Mouse (Mus musculus) liver, embryonic 13.5 days (tissue): Measurements from ENCODE around the gene Pah. TPM values are rescaled to one million over a fixed set of nuclear protein-coding genes. Genes with fewer than 3 reads are reported as not detected.
A peak's percentile ranks its signal among the peaks of the same experiment; 100 is the strongest.

Experiments
- ATAC-seq: fragments of 200-750 bp; cut with Nextera tagmentation; 2 replicates; pipeline ENCODE4 v1.8.0; 2017; ENCODE audit warnings: low read depth, mild to moderate bottlenecking, moderate number of reproducible peaks, moderate library complexity
- DNase-seq: peaks from one replicate; pipeline ENCODE4 v3.0.0; 2022
- H3K27ac ChIP-seq: fragments of 300-500 bp; sonication (generic); 2 replicates; pipeline ENCODE4 v1.5.1; 2015; ENCODE audit warnings: moderate library complexity, mild to moderate bottlenecking, inconsistent platforms
- H3K27me3 ChIP-seq: fragments of 300-500 bp; sonication (generic); 2 replicates; pipeline ENCODE4 v1.6.1; 2015; ENCODE audit warnings: mild to moderate bottlenecking, inconsistent platforms
- H3K36me3 ChIP-seq: fragments of 300-500 bp; sonication (generic); 2 replicates; pipeline ENCODE4 v1.6.1; 2015; ENCODE audit warnings: mild to moderate bottlenecking, inconsistent platforms
- H3K4me1 ChIP-seq: fragments of 300-500 bp; sonication (generic); replicated peaks from 2 replicates; pipeline ENCODE4 v1.6.1; 2015; ENCODE audit warnings: inconsistent platforms
- H3K4me2 ChIP-seq: fragments of 300-500 bp; sonication (generic); 2 replicates; pipeline ENCODE4 v1.6.1; 2015; ENCODE audit warnings: inconsistent platforms, mild to moderate bottlenecking, moderate library complexity
- H3K4me3 ChIP-seq: fragments of 300-500 bp; sonication (generic); replicated peaks from 2 replicates; pipeline ENCODE4 v1.5.1; 2015; ENCODE audit warnings: mild to moderate bottlenecking, inconsistent platforms
- H3K9ac ChIP-seq: fragments of 300-500 bp; sonication (generic); 2 replicates; pipeline ENCODE4 v1.6.1; 2015; ENCODE audit warnings: mild to moderate bottlenecking, inconsistent platforms
- H3K9me3 ChIP-seq: fragments of 300-500 bp; sonication (generic); replicated peaks from 2 replicates; pipeline ENCODE4 v1.6.1; 2016; ENCODE audit warnings: inconsistent platforms
- WGBS: fragments of 180-500 bp; shearing (Covaris S2); methylation state at CpG from one replicate; pipeline ENCODE4 v1.1.7; 2015; ENCODE audit not compliant: insufficient replicate concordance; 5-methylcytosine and 5-hydroxymethylcytosine counted together
- polyA plus RNA-seq: library from polyadenylated mRNA; unstranded; fragments of >200 nt; fragmentation: Nextera tagmentation; extraction: Ambion mirVana; gene quantifications from 2 replicates; pipeline ENCODE4 v1.2.1, GENCODE M21; 2015

The Pah gene
- polyA plus RNA-seq, 1 experiment from 2014 or later: 28.5 TPM

GRCm38 (mm10) chr10:87513052-87513451 is 8.5 kb upstream of the Pah start:
- Histone ChIP-seq H3K4me2 (no peak overlapping the region), H3K27ac (no peak overlapping the region), H3K36me3 (no peaks in the 10 kb centered on the region), H3K4me3 (no peak overlapping the region), H3K9me3 (no peaks in the 10 kb centered on the region), H3K9ac (no peak overlapping the region), H3K27me3 (no peaks in the 10 kb centered on the region), H3K4me1 (no peaks in the 10 kb centered on the region)
- ATAC-seq (no peak; the same call in 1 of the 2 replicates), DNase-seq (no peak)

GRCm38 (mm10) chr10:87518585-87518984 is 3.0 kb upstream of the Pah start:
- Histone ChIP-seq H3K9me3 (no peaks in the 10 kb centered on the region), H3K27ac (peak overlapping the region; percentile 27; the same call in 1 of the 2 replicates), H3K27me3 (no peaks in the 10 kb centered on the region), H3K4me3 (no peak overlapping the region), H3K4me2 (no peak overlapping the region), H3K4me1 (no peaks in the 10 kb centered on the region), H3K36me3 (no peaks in the 10 kb centered on the region), H3K9ac (no peak overlapping the region)
- DNase-seq: no peak
- 39% methylated on average over 2 of the region's 2 CpGs for WGBS
- ATAC-seq: no peak

GRCm38 (mm10) chr10:87520401-87521116 is 1.0 kb upstream of the Pah start:
- Histone ChIP-seq H3K27me3 (no peaks in the 10 kb centered on the region), H3K4me2 (no peak overlapping the region), H3K4me1 (no peaks in the 10 kb centered on the region), H3K4me3 (no peak overlapping the region), H3K9me3 (no peaks in the 10 kb centered on the region), H3K27ac (0 out of 2 replicates have a peak overlapping the region, but pooled peaks have one; percentile 11), H3K36me3 (no peaks in the 10 kb centered on the region), H3K9ac (no peak overlapping the region)
- ATAC-seq: peak; percentile 65
- DNase-seq: no peak
- 44% methylated on average over 4 of the region's 4 CpGs for WGBS

GRCm38 (mm10) chr10:87534172-87534571 is 12.6 kb downstream of the Pah start:
- Histone ChIP-seq H3K4me3 (no peak overlapping the region), H3K27me3 (no peaks in the 10 kb centered on the region), H3K4me2 (no peak overlapping the region), H3K27ac (no peak overlapping the region), H3K9ac (no peak overlapping the region), H3K9me3 (no peaks in the 10 kb centered on the region), H3K36me3 (0 out of 2 replicates have a peak, but pooled peaks cover 4% of the 10 kb centered on the region), H3K4me1 (no peaks in the 10 kb centered on the region)
- 26% methylated on average over 1 of the region's 1 CpGs for WGBS
- ATAC-seq (0 out of 2 replicates have a peak, but pooled peaks have one; percentile 29), DNase-seq (no peak)

GRCm38 (mm10) chr10:87545759-87546158 is 24.2 kb downstream of the Pah start:
- WGBS: 68% methylated on average over 8 of the region's 8 CpGs

GRCm38 (mm10) chr10:87546299-87547234 is 25.0 kb downstream of the Pah start:
- no peaks in the 10 kb centered on the region for H3K9me3 ChIP-seq
- H3K27me3 ChIP-seq: no peaks in the 10 kb centered on the region
- DNase-seq (no peak), ATAC-seq (peak; percentile 74)
- peak overlapping the region; percentile 64 for H3K27ac ChIP-seq
- H3K4me3 ChIP-seq: no peak overlapping the region
- H3K9ac ChIP-seq: no peak overlapping the region
- H3K4me2 ChIP-seq: 0 out of 2 replicates have a peak overlapping the region, but pooled peaks have one; percentile 10
- 54% methylated on average over 19 of the region's 19 CpGs for WGBS
- 0 out of 2 replicates have a peak, but pooled peaks cover 3% of the 10 kb centered on the region for H3K4me1 ChIP-seq
- H3K36me3 ChIP-seq: no peaks in the 10 kb centered on the region

More at GRCm38 (mm10) chr10:87545759-87546158, 24.2 kb downstream of the Pah start:
- Histone ChIP-seq H3K4me3 (no peak overlapping the region), H3K4me1 (0 out of 2 replicates have a peak, but pooled peaks cover 3% of the 10 kb centered on the region), H3K27ac (peak overlapping the region; percentile 63), H3K36me3 (no peaks in the 10 kb centered on the region), H3K4me2 (no peak overlapping the region), H3K9me3 (no peaks in the 10 kb centered on the region), H3K27me3 (no peaks in the 10 kb centered on the region), H3K9ac (no peak overlapping the region)
- ATAC-seq (no peak), DNase-seq (no peak)

GRCm38 (mm10) chr10:87552726-87553125 is 31.1 kb downstream of the Pah start:
- Histone ChIP-seq H3K4me2 (no peak overlapping the region), H3K27ac (no peak overlapping the region), H3K4me1 (no peaks in the 10 kb centered on the region), H3K27me3 (no peaks in the 10 kb centered on the region), H3K9me3 (no peaks in the 10 kb centered on the region), H3K36me3 (no peaks in the 10 kb centered on the region), H3K4me3 (no peak overlapping the region), H3K9ac (no peak overlapping the region)
- 34% methylated on average over 8 of the region's 8 CpGs for WGBS
- DNase-seq: peak; percentile 4
- no peak for ATAC-seq

- DNase-seq (no peak), ATAC-seq (no peak)
- no peak overlapping the region for H3K4me2 ChIP-seq
- H3K9ac ChIP-seq: no peak overlapping the region
- H3K4me1 ChIP-seq: no peaks in the 10 kb centered on the region
- no peaks in the 10 kb centered on the region for H3K36me3 ChIP-seq
- no peak overlapping the region for H3K27ac ChIP-seq
- 52% methylated on average over 2 of the region's 2 CpGs for WGBS
- H3K4me3 ChIP-seq: no peak overlapping the region
- H3K9me3 ChIP-seq: no peaks in the 10 kb centered on the region
- H3K27me3 ChIP-seq: no peaks in the 10 kb centered on the region
Observed at GRCm38 (mm10) chr10:87556441-87556840, 34.8 kb downstream of the Pah start.

- H3K27me3 ChIP-seq: no peaks in the 10 kb centered on the region
- ATAC-seq (no peak), DNase-seq (no peak)
- no peak overlapping the region for H3K9ac ChIP-seq
- no peak overlapping the region for H3K4me2 ChIP-seq
- 66% methylated on average over 9 of the region's 9 CpGs for WGBS
- no peak overlapping the region for H3K4me3 ChIP-seq
- no peaks in the 10 kb centered on the region for H3K9me3 ChIP-seq
- no peaks in the 10 kb centered on the region for H3K36me3 ChIP-seq
- H3K27ac ChIP-seq: no peak overlapping the region
- H3K4me1 ChIP-seq: no peaks in the 10 kb centered on the region
Observed at GRCm38 (mm10) chr10:87563818-87564217, 42.2 kb downstream of the Pah start.

- Histone ChIP-seq H3K36me3 (no peaks in the 10 kb centered on the region), H3K4me1 (no peaks in the 10 kb centered on the region), H3K9me3 (no peaks in the 10 kb centered on the region), H3K27ac (no peak overlapping the region), H3K4me2 (no peak overlapping the region), H3K4me3 (no peak overlapping the region), H3K27me3 (no peaks in the 10 kb centered on the region), H3K9ac (no peak overlapping the region)
- DNase-seq (no peak), ATAC-seq (no peak)
- WGBS: 35% methylated on average over 2 of the region's 2 CpGs
Observed at GRCm38 (mm10) chr10:87565712-87566111, 44.1 kb downstream of the Pah start.

GRCm38 (mm10) chr10:87572500-87572899 is 50.9 kb downstream of the Pah start:
- H3K27ac ChIP-seq: no peak overlapping the region
- no peaks in the 10 kb centered on the region for H3K27me3 ChIP-seq
- H3K4me3 ChIP-seq: no peak overlapping the region
- no peaks in the 10 kb centered on the region for H3K9me3 ChIP-seq
- DNase-seq (no peak), ATAC-seq (no peak)
- WGBS: 48% methylated on average over 4 of the region's 4 CpGs
- H3K36me3 ChIP-seq: peaks cover 6% of the 10 kb centered on the region; the same call in 1 of the 2 replicates
- no peak overlapping the region for H3K9ac ChIP-seq
- H3K4me2 ChIP-seq: no peak overlapping the region
- H3K4me1 ChIP-seq: no peaks in the 10 kb centered on the region
